Mouse (Mus musculus): ENCODE data around the gene Lcmt1. TPM values are rescaled to one million over a fixed set of nuclear protein-coding genes. Genes with fewer than 3 reads are reported as not detected.

Gene Lcmt1
- polyA plus RNA-seq, 1 experiment from 2014 or later, result 61.0 TPM

DNA sequence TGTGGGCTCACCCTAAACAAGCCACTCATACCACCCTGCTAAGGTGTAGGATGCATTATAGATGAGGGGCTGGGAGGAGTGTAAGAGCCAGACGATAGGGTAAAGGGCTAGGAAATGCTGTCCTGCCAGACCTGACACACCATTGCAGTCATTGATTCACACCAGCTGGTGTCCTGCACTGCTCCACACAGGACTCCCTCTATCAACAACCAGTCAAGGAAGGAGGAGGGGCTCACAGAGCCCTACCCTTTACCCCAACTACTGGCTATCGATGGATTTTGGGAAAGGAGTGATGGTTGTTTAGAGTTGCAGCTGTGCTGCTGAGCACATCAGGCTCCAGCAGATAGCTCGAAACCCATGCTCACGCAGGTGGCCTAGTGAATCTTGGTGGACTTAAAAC is 47.2 kb downstream of the Lcmt1 start:
- Histone ChIP-seq H3K4me3 (no peak overlapping the region), H3K9me3 (replicated peaks) (no peaks in the 10 kb centered on the region), H3K36me3 (peaks cover 58% of the 10 kb centered on the region), H3K27ac (replicated peaks) (no peak overlapping the region), H3K4me1 (no peaks in the 10 kb centered on the region), H3K27me3 (ENCODE audit: low read depth, poor library complexity, severe bottlenecking) (no peaks in the 10 kb centered on the region)
- no peak for DNase-seq (ENCODE audit: low spot score)
- WGBS, result 85% methylated on average over 4 of the region's 4 CpGs

DNA sequence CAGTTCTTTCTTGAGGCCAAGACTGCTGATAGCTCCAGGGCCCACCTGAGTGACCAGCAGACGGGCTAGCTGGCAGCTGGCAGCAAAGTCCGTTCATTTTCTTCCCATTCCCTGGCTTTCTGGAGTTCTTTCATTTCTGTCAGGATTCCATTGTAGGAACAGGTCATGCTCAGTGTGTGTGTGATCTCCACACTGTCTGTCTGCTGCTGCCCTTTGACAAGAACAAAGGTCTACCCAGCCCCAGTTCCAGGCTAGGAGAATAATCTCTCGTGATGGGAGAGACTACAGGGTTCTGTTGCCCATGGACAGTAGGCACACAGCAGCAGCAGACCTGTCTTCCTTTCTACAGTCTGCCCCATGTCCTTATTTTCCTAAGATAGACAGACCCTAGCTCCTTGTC is 48.1 kb downstream of the Lcmt1 start:
- no peak for DNase-seq (ENCODE audit: low spot score)
- Histone ChIP-seq H3K27ac (replicated peaks) (no peak overlapping the region), H3K4me3 (no peak overlapping the region), H3K4me1 (no peaks in the 10 kb centered on the region), H3K9me3 (replicated peaks) (no peaks in the 10 kb centered on the region), H3K27me3 (ENCODE audit: low read depth, poor library complexity, severe bottlenecking) (no peaks in the 10 kb centered on the region), H3K36me3 (peaks cover 60% of the 10 kb centered on the region)
- 91% methylated on average over 3 of the region's 3 CpGs for WGBS

DNA sequence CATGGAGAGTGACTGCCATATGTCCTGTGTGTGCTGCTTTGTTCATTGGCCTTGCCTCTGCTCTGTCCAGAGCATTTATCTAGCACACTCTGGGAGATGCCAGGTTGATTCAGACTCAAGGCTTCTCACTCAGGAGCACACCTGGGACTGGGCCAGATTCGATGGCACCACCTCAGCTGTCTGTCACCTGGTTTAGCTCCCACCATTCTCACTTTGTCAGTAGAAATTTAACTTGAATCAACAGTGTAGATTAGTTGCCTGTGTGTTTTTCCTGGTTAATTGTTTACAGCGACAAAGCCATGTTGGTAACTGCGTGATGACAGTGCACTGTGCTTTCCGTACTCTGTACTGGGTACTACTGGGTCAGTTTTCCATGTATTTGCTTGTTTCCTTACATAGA is 50.4 kb downstream of the Lcmt1 start:
- Histone ChIP-seq H3K36me3 (peaks cover 68% of the 10 kb centered on the region), H3K4me1 (no peaks in the 10 kb centered on the region), H3K4me3 (no peak overlapping the region), H3K27me3 (ENCODE audit: low read depth, poor library complexity, severe bottlenecking) (no peaks in the 10 kb centered on the region), H3K27ac (replicated peaks) (no peak overlapping the region), H3K9me3 (replicated peaks) (no peaks in the 10 kb centered on the region)
- WGBS, result 95% methylated on average over 4 of the region's 4 CpGs
- no peak for DNase-seq (ENCODE audit: low spot score)

DNA sequence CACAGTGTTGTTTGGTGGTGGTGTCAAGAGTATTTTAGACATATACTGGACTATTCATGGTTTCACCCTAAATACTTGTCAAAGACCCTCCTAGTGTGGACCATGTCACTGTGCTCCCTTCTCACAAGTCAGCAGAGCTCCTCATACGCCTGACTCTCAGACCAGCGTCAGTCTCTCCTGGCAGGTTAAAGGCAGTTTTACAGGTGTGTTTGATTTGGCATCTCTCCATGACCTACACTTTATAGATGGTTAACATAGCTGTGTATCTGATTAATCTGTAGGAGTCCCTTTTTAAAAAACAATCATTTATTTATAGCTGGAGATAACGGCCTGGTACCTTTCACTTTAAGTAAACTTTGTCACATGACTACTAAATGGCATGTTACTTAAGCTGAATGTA is 52.4 kb downstream of the Lcmt1 start:
- H3K4me3 ChIP-seq, result no peak overlapping the region
- DNase-seq (ENCODE audit: low spot score), result no peak
- no peaks in the 10 kb centered on the region for H3K4me1 ChIP-seq
- WGBS, result 95% methylated on average over 3 of the region's 3 CpGs
- H3K27ac ChIP-seq (replicated peaks), result no peak overlapping the region
- peaks cover 77% of the 10 kb centered on the region for H3K36me3 ChIP-seq
- H3K27me3 ChIP-seq (ENCODE audit: low read depth, poor library complexity, severe bottlenecking), result no peaks in the 10 kb centered on the region
- H3K9me3 ChIP-seq (replicated peaks), result no peaks in the 10 kb centered on the region

DNA sequence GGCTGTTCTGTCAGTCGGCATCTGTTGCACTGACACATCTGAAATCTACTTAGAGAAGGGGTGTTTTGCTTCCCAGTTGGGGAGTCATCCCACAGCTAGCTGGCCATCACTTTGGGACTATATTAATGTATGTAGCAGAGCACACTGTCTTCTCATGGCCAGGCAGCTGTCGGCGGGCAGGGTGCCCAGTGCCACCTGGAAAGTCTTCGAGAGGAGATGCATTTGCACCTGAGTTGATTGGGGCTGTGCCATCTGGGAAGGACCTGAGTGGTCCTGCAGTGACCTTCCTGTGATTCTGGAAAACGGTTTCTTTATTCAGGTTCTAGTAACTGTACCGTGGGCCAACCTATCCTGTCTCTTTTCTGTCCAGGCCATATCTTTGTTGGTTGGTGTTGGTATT is 54.7 kb downstream of the Lcmt1 start:
- Histone ChIP-seq H3K9me3 (replicated peaks) (no peaks in the 10 kb centered on the region), H3K27me3 (ENCODE audit: low read depth, poor library complexity, severe bottlenecking) (no peaks in the 10 kb centered on the region), H3K4me1 (no peaks in the 10 kb centered on the region), H3K4me3 (no peak overlapping the region), H3K27ac (replicated peaks) (no peak overlapping the region), H3K36me3 (peaks cover 75% of the 10 kb centered on the region)
- WGBS, result 93% methylated on average over 6 of the region's 6 CpGs
- DNase-seq (ENCODE audit: low spot score), result no peak

DNA sequence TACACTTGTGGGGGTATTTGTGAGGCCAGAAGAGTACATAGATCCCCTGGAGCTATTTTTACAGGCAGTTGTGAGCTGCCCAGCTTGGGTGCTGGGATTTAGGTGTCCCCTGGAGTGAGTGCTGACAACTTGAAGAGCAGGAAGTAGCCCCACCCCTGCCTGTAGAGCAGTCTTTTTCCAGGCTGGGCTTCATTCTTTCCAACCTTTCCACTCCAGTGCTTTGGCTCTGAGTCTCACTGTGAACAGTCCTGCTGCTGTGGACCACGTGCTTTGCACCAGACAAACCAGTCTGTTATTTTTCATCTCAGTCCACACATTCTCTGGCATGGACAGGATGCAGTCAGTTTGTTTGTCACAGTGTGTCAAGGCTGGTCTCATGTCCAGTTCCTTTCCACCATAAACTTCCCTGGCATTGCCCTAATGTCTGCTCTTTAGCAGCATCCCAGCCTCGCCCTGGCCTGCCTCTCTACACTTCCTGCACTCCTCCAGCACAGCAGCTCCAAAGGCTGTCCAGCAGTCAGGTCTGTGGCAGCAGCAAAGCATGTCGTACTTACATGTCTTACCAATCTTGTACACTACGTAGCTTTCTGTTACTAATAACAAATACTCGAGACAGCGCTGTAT is 55.7 kb downstream of the Lcmt1 start:
- Histone ChIP-seq H3K4me3 (no peak overlapping the region), H3K27ac (replicated peaks) (no peak overlapping the region), H3K36me3 (peaks cover 73% of the 10 kb centered on the region), H3K4me1 (no peaks in the 10 kb centered on the region), H3K27me3 (ENCODE audit: low read depth, poor library complexity, severe bottlenecking) (no peaks in the 10 kb centered on the region), H3K9me3 (replicated peaks) (no peaks in the 10 kb centered on the region)
- 85% methylated on average over 6 of the region's 6 CpGs for WGBS
- no peak for DNase-seq (ENCODE audit: low spot score)

DNA sequence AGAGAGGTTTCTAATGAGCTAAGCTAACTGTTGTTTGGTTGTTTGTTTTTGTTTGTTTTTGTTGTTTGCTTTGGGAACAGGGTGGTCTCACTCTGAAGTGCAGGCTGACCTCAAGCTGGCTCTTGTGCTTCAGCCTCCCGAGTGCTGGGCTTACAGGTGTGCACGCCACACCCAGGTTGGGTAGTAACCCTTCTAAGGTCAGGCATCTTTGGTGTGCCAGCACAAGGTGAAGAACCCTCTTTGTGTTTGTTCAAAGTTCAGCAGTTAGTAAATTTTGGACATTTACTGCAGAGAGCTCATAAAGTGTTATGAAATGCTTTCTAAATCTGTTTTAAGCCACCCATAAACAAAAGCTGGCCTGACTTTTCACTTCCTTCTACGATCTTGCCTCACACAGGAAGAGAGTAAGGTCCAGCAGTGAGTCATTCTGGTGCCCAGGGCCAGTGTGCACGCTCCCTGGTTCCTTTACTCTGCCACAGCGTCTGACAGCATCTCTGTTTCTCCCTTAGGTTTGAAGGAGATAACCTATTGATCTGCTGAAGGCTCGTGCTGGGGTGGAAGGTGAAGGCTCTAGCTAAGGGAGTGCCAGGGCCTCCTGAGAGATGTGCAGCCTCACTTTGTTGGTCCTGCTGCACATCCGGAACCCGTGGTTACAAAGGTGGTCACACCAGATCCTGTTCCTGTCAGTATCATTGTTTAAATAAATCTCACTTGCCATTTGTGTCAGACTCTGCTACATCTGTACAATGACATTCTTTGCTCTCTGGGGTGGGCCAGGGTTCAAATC is 60.2 kb downstream of the Lcmt1 start:
- 0 out of 2 replicates have a peak, but pooled peaks cover 4% of the 10 kb centered on the region for H3K9me3 ChIP-seq (replicated peaks)
- DNase-seq (ENCODE audit: low spot score), result no peak
- H3K36me3 ChIP-seq, result peaks cover 54% of the 10 kb centered on the region
- peaks cover 3% of the 10 kb centered on the region; the same call in 1 of the 2 replicates for H3K4me1 ChIP-seq
- H3K4me3 ChIP-seq, result no peak overlapping the region
- WGBS, result 89% methylated on average over 8 of the region's 8 CpGs
- H3K27ac ChIP-seq (replicated peaks), result no peak overlapping the region
- H3K27me3 ChIP-seq (ENCODE audit: low read depth, poor library complexity, severe bottlenecking), result no peaks in the 10 kb centered on the region

DNA sequence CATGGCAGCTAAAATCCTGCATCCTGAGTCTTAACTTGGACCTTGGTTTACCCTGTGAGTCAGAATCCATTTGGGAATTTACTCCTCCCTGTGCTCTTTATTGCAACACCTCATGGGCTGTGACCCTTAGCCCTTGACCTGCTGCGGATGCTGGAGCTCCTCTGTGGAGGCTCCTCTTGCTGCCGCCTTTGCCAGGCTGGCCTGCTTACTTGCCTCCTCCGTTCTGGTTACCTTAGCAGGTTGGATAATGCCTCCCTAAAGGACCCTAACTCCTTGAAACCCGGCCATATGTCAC is 60.8 kb downstream of the Lcmt1 start:
- H3K27me3 ChIP-seq (ENCODE audit: low read depth, poor library complexity, severe bottlenecking), result no peaks in the 10 kb centered on the region
- 0 out of 2 replicates have a peak, but pooled peaks cover 4% of the 10 kb centered on the region for H3K9me3 ChIP-seq (replicated peaks)
- no peak overlapping the region for H3K27ac ChIP-seq (replicated peaks)
- H3K4me3 ChIP-seq, result no peak overlapping the region
- DNase-seq (ENCODE audit: low spot score), result no peak
- WGBS, result 91% methylated on average over 4 of the region's 4 CpGs
- H3K4me1 ChIP-seq, result peaks cover 3% of the 10 kb centered on the region; the same call in 1 of the 2 replicates
- H3K36me3 ChIP-seq, result peaks cover 53% of the 10 kb centered on the region

DNA sequence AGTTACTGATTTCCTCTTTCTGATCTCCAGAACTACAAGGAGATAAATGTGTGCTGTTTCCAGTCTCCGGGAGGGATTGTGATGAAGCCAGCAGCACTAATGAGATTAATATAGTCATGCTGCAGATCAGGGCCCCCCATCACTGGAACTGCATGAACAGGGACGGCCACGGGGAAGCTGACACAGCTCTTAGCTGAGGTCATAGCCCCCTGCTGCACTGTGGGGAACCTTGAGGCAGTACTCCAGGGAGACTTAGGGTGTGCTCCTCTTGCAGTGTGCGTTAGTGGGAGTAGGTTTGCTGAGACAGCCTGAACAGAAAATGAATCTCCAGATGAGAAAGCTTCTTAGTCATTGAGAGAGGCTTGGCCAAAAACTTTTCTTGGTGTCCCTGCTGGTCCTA is 61.6 kb downstream of the Lcmt1 start:
- Histone ChIP-seq H3K36me3 (peaks cover 45% of the 10 kb centered on the region), H3K4me1 (peaks cover 3% of the 10 kb centered on the region; the same call in 1 of the 2 replicates), H3K4me3 (no peak overlapping the region), H3K27me3 (ENCODE audit: low read depth, poor library complexity, severe bottlenecking) (no peaks in the 10 kb centered on the region), H3K27ac (replicated peaks) (no peak overlapping the region), H3K9me3 (replicated peaks) (0 out of 2 replicates have a peak, but pooled peaks cover 4% of the 10 kb centered on the region)
- WGBS, result 77% methylated on average over 4 of the region's 4 CpGs
- DNase-seq (ENCODE audit: low spot score), result no peak

DNA sequence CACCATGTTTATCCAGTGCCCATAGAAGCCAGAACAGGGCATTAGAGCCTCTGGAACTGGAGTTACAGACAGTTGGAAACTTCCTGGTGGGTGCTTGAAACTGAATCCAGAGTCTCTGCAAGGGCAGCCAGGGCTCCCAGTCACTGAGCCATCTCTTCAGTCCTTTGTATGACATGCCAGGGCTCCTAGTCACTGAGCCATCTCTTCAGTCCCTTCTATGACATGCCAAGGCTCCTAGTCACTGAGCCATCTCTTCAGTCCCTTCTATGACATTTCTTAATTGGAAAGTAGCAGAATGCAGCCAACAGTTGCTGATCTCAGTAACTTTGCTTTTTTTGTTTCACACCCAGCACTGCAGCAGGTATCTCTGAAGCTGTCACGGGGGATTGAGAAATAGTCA is 72.5 kb downstream of the Lcmt1 start:
- Histone ChIP-seq H3K4me3 (no peak overlapping the region), H3K36me3 (no peaks in the 10 kb centered on the region), H3K9me3 (replicated peaks) (no peaks in the 10 kb centered on the region), H3K27me3 (ENCODE audit: low read depth, poor library complexity, severe bottlenecking) (no peaks in the 10 kb centered on the region), H3K4me1 (no peaks in the 10 kb centered on the region), H3K27ac (replicated peaks) (no peak overlapping the region)
- DNase-seq (ENCODE audit: low spot score), result no peak
- 87% methylated on average over 1 of the region's 1 CpGs for WGBS

DNA sequence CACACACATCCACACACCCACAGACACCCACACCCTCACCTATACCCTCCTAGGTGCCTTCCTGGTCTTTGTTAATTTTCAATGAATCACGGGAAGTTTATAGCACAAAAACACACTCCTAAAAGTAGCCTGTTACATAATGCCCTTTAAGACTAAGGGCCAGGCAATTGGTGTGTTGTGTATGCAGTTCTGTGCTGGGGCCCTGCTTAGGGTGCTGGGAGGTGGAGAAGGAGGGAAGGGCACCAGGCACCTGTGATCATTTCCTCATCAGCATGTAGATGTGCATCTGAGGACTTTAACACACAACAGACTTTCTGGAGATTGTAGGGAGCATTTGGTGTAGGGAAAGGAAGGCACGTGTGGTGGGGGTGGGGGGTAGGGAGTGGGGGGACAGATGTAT is 79.2 kb downstream of the Lcmt1 start:
- Histone ChIP-seq H3K9me3 (replicated peaks) (no peaks in the 10 kb centered on the region), H3K27ac (replicated peaks) (no peak overlapping the region), H3K4me3 (no peak overlapping the region), H3K4me1 (no peaks in the 10 kb centered on the region), H3K36me3 (no peaks in the 10 kb centered on the region), H3K27me3 (ENCODE audit: low read depth, poor library complexity, severe bottlenecking) (no peaks in the 10 kb centered on the region)
- 90% methylated on average over 2 of the region's 2 CpGs for WGBS
- no peak for DNase-seq (ENCODE audit: low spot score)

DNA sequence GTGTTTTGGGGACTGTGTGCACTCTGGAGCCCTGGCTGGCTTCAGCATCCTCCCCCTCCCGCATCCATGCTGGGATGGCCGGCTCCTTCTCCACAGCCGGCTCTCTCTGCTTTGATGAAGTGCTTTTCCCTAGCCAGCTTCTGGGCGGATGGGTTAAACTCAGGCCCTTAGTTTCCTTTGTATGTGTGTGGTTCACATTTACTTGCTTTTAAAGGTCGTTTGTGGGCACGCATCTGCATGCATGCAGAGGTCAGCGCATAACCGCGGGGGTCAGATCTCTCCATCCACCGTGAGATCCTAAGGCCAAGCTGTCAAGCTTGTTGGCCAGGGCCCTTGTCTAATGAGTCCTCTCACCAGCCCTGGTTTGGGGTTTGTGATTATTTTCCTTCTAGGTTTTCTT is 80.1 kb downstream of the Lcmt1 start:
- Histone ChIP-seq H3K4me3 (no peak overlapping the region), H3K36me3 (no peaks in the 10 kb centered on the region), H3K9me3 (replicated peaks) (no peaks in the 10 kb centered on the region), H3K27me3 (ENCODE audit: low read depth, poor library complexity, severe bottlenecking) (no peaks in the 10 kb centered on the region), H3K27ac (replicated peaks) (no peak overlapping the region), H3K4me1 (no peaks in the 10 kb centered on the region)
- 72% methylated on average over 10 of the region's 10 CpGs for WGBS
- DNase-seq (ENCODE audit: low spot score), result no peak

DNA sequence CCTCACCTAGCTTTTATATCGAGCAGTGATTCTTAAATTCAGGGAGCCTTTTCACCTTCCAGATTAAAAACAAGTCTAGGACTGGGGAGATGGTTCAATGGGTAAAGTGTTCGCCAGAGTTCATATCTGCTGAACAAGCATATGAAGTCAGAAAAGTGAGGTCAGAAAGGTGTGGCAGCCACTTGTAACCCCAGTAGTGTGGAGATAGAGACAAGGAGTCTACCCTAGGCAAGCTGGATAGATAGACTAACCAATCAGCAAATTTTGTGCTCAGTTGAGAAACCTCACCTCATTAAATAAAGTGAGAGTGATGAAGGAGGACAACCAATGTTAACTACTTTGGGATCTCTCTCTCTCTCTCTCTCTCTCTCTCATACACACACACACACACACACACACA is 80.9 kb downstream of the Lcmt1 start:
- 94% methylated on average over 2 of the region's 2 CpGs for WGBS
- H3K27ac ChIP-seq (replicated peaks), result no peak overlapping the region
- H3K9me3 ChIP-seq (replicated peaks), result no peaks in the 10 kb centered on the region
- H3K4me3 ChIP-seq, result no peak overlapping the region
- no peaks in the 10 kb centered on the region for H3K36me3 ChIP-seq
- H3K27me3 ChIP-seq (ENCODE audit: low read depth, poor library complexity, severe bottlenecking), result no peaks in the 10 kb centered on the region
- no peak for DNase-seq (ENCODE audit: low spot score)
- H3K4me1 ChIP-seq, result no peaks in the 10 kb centered on the region

Data from midbrain, embryonic 10.5 days (tissue).